Mouse (Mus musculus): ENCODE data around the gene Zdhhc9. TPM values are rescaled to one million over a fixed set of nuclear protein-coding genes. Genes with fewer than 3 reads are reported as not detected.

Gene Zdhhc9
- polyA plus RNA-seq (2014; fragmentation: Nextera tagmentation; extraction: Ambion mirVana) = 6.3 and 8.6 TPM in 2 replicates

DNA sequence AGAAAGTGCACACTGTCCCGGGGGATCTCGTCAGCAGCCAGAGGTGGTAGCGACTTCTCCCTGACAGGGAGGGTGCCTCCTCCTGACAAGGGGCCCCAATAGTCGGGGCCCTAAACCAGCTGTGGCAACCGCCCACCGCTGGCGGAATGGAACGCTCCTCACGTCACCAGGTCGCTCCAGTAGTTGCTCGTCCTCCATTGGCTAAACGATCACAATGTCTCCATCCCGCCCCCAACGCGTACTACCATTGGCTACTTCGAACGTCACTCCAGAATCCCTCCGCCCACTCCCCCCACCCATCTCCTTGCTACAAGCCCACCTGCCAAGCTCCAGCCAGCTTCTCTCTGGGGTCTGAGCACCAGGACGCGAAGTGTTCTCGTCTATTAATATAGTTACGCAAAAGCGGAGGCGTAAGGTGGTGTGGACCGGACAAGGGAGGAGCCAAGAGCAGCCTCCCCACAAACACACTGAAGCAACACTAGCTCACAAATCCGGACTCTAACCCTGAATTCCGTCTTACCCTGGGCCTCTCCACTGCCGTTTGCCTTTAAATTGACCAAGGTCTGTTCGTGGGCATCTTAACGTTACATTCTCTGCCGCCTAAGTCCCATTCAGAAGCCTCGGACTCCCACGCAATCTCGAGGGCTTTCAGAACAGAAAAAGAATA, at the start of gene Zdhhc9:
Gene Zdhhc9, minus strand, starts transcription at position 360 of the 667 bp plus-strand sequence.
- peak within 1 kb of the TSS; percentile 60 for H3K9ac ChIP-seq (ENCODE audit: low read length)
- no peaks in the 10 kb centered on the region for H3K27me3 ChIP-seq (replicated peaks; ENCODE audit: control insufficient read depth, insufficient read depth, low read length)
- H3K4me1 ChIP-seq (replicated peaks; ENCODE audit: control insufficient read depth, insufficient read depth, low read length) = no peaks in the 10 kb centered on the region
- H3K27ac ChIP-seq (ENCODE audit: low read depth) = peak within 1 kb of the TSS; percentile 48; the same call in 1 of the 2 replicates
- 14% methylated on average over 33 of the region's 34 CpGs for WGBS
- DNase-seq (ENCODE audit: low spot score) (peak; percentile 94), ATAC-seq (replicated peaks; ENCODE audit: low FRiP score, low TSS enrichment, low read depth) (peak; percentile 98)
- H3K4me3 ChIP-seq (ENCODE audit: low read depth, low read length) = peak within 1 kb of the TSS; percentile 57
- H3K9me3 ChIP-seq (ENCODE audit: control insufficient read depth, low read length) = no peaks in the 10 kb centered on the region
- peak within 1 kb of the TSS; percentile 49 for H3K4me2 ChIP-seq (ENCODE audit: low read length)
- H3K36me3 ChIP-seq (ENCODE audit: control insufficient read depth, insufficient read depth, low read length) = no peaks in the 10 kb centered on the region

DNA sequence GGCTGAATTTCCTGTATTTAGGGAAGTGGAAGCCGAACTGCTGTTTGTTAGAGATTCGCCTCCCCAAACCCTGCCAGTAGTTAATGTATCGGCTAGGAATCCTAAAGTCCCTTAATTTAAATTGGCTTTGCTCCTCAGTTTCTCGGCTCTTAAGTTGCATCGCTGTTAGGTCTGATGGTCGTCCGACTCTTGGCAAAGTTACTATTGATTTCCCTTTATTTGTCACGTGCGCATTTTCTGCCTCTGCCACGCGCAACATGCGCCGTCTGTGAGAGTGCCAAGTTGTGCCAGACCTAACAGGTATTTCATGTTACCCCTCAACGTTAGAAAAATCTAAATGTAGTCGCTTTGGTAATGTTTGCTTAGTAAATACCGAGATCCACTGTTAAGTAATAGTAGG, 48.3 kb upstream of the Zdhhc9 start:
- H3K9ac ChIP-seq (ENCODE audit: low read length) = peak overlapping the region; percentile 49
- peak overlapping the region; percentile 55 for H3K4me2 ChIP-seq (ENCODE audit: low read length)
- H3K9me3 ChIP-seq (ENCODE audit: control insufficient read depth, low read length) = no peaks in the 10 kb centered on the region
- H3K27me3 ChIP-seq (replicated peaks; ENCODE audit: control insufficient read depth, insufficient read depth, low read length) = no peaks in the 10 kb centered on the region
- 11% methylated on average over 16 of the region's 16 CpGs for WGBS
- DNase-seq (ENCODE audit: low spot score) (no peak), ATAC-seq (replicated peaks; ENCODE audit: low FRiP score, low TSS enrichment, low read depth) (peak; percentile 22; the same call in 1 of the 2 replicates)
- peak overlapping the region; percentile 56 for H3K4me3 ChIP-seq (ENCODE audit: low read depth, low read length)
- peak overlapping the region; percentile 65 for H3K27ac ChIP-seq (ENCODE audit: low read depth)
- peaks cover 4% of the 10 kb centered on the region; the same call in 1 of the 2 replicates for H3K4me1 ChIP-seq (replicated peaks; ENCODE audit: control insufficient read depth, insufficient read depth, low read length)
- 0 out of 2 replicates have a peak, but pooled peaks cover 3% of the 10 kb centered on the region for H3K36me3 ChIP-seq (ENCODE audit: control insufficient read depth, insufficient read depth, low read length)

DNA sequence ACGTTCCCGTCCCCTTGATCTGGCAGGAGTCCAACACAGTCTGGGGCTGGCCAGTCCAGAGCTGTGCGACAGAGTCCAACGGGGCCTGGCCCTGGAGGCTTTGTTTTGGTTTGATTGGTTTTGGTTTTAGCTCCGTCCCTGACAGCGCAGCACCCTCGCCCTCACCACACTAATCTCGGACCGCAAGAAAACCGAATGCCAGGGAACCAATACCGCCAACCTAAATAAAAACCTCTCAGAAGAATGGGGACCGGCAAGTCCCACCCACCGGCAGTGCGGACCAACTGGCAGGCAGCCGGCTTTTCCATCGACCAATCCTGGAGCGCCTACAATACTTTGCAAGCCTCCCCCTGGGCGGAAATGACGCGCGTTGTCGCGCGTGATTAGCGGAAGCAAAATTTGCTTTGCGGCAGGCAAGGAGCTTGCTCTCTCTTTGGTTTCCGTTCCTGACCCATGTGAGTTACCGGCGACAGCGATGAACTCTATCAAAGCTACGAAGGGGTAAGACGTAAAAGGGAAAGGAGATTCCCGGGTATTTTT, 47.9 kb upstream of the Zdhhc9 start, which contains the start of gene Utp14a:
Gene Utp14a, plus strand, starts transcription at position 395 of the 540 bp plus-strand sequence.
- H3K27me3 ChIP-seq (replicated peaks; ENCODE audit: control insufficient read depth, insufficient read depth, low read length) = no peaks in the 10 kb centered on the region
- H3K9ac ChIP-seq (ENCODE audit: low read length) = peak within 1 kb of the TSS; percentile 49
- H3K27ac ChIP-seq (ENCODE audit: low read depth) = peak within 1 kb of the TSS; percentile 65
- peak within 1 kb of the TSS; percentile 56 for H3K4me3 ChIP-seq (ENCODE audit: low read depth, low read length)
- 0 out of 2 replicates have a peak, but pooled peaks cover 3% of the 10 kb centered on the region for H3K36me3 ChIP-seq (ENCODE audit: control insufficient read depth, insufficient read depth, low read length)
- DNase-seq (ENCODE audit: low spot score) (peak; percentile 86), ATAC-seq (replicated peaks; ENCODE audit: low FRiP score, low TSS enrichment, low read depth) (peak; percentile 99)
- H3K4me2 ChIP-seq (ENCODE audit: low read length) = peak within 1 kb of the TSS; percentile 55
- no peaks in the 10 kb centered on the region for H3K9me3 ChIP-seq (ENCODE audit: control insufficient read depth, low read length)
- 6% methylated on average over 33 of the region's 33 CpGs for WGBS
- H3K4me1 ChIP-seq (replicated peaks; ENCODE audit: control insufficient read depth, insufficient read depth, low read length) = peaks cover 4% of the 10 kb centered on the region; the same call in 1 of the 2 replicates

DNA sequence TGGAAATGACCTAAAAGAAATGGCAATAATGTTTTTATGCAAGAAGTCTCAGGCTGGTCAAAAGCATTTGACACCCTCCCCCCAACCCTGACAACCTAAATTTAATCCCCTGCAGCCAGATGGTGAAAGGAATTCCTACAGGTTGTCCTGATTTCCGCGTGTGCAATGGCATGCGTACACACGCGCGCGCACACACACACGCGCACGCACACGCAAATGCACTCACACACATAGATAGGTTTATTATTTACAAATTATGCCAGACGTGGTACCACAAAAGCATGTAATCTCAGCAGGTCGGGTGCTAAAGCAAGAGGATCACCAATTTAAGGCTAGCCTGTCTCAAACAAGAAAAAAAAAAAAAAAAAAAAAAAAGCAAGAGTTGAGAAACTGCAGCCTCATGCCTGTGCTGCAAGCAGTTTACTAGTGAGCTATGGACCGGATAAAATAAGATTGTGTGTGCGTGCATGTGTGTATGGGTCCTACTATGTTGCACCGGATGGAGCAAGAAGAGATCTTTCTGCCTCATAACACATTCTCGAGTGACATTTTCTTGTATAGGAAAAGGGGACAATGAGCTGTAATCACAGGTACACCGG, 47.3 kb upstream of the Zdhhc9 start:
- 0 out of 2 replicates have a peak, but pooled peaks cover 3% of the 10 kb centered on the region for H3K36me3 ChIP-seq (ENCODE audit: control insufficient read depth, insufficient read depth, low read length)
- no peaks in the 10 kb centered on the region for H3K9me3 ChIP-seq (ENCODE audit: control insufficient read depth, low read length)
- peak overlapping the region; percentile 55 for H3K4me2 ChIP-seq (ENCODE audit: low read length)
- H3K9ac ChIP-seq (ENCODE audit: low read length) = peak overlapping the region; percentile 39
- peak overlapping the region; percentile 65 for H3K27ac ChIP-seq (ENCODE audit: low read depth)
- peak overlapping the region; percentile 56 for H3K4me3 ChIP-seq (ENCODE audit: low read depth, low read length)
- no peaks in the 10 kb centered on the region for H3K27me3 ChIP-seq (replicated peaks; ENCODE audit: control insufficient read depth, insufficient read depth, low read length)
- 10% methylated on average over 18 of the region's 18 CpGs for WGBS
- DNase-seq (ENCODE audit: low spot score) (peak; percentile 50), ATAC-seq (replicated peaks; ENCODE audit: low FRiP score, low TSS enrichment, low read depth) (peak; percentile 65)
- peaks cover 4% of the 10 kb centered on the region; the same call in 1 of the 2 replicates for H3K4me1 ChIP-seq (replicated peaks; ENCODE audit: control insufficient read depth, insufficient read depth, low read length)

GRCm38 (mm10) chrX:48234417-48234816, 25.7 kb upstream of the Zdhhc9 start:
- Histone ChIP-seq H3K36me3 (ENCODE audit: control insufficient read depth, insufficient read depth, low read length) (no peaks in the 10 kb centered on the region), H3K27me3 (replicated peaks; ENCODE audit: control insufficient read depth, insufficient read depth, low read length) (no peaks in the 10 kb centered on the region), H3K4me3 (ENCODE audit: low read depth, low read length) (no peak overlapping the region), H3K4me1 (replicated peaks; ENCODE audit: control insufficient read depth, insufficient read depth, low read length) (no peaks in the 10 kb centered on the region), H3K27ac (ENCODE audit: low read depth) (no peak overlapping the region), H3K4me2 (ENCODE audit: low read length) (peak overlapping the region; percentile 4; the same call in 1 of the 2 replicates), H3K9me3 (ENCODE audit: control insufficient read depth, low read length) (no peaks in the 10 kb centered on the region), H3K9ac (ENCODE audit: low read length) (no peak overlapping the region)
- ATAC-seq (replicated peaks; ENCODE audit: low FRiP score, low TSS enrichment, low read depth) (no peak), DNase-seq (ENCODE audit: low spot score) (no peak)
- WGBS = 49% methylated on average over 7 of the region's 7 CpGs

GRCm38 (mm10) chrX:48226225-48226624, 17.5 kb upstream of the Zdhhc9 start:
- Histone ChIP-seq H3K9me3 (ENCODE audit: control insufficient read depth, low read length) (no peaks in the 10 kb centered on the region), H3K27me3 (replicated peaks; ENCODE audit: control insufficient read depth, insufficient read depth, low read length) (no peaks in the 10 kb centered on the region), H3K4me2 (ENCODE audit: low read length) (no peak overlapping the region), H3K4me3 (ENCODE audit: low read depth, low read length) (no peak overlapping the region), H3K4me1 (replicated peaks; ENCODE audit: control insufficient read depth, insufficient read depth, low read length) (no peaks in the 10 kb centered on the region), H3K27ac (ENCODE audit: low read depth) (no peak overlapping the region), H3K9ac (ENCODE audit: low read length) (no peak overlapping the region), H3K36me3 (ENCODE audit: control insufficient read depth, insufficient read depth, low read length) (no peaks in the 10 kb centered on the region)
- ATAC-seq (replicated peaks; ENCODE audit: low FRiP score, low TSS enrichment, low read depth) (no peak), DNase-seq (ENCODE audit: low spot score) (no peak)
- 78% methylated on average over 7 of the region's 7 CpGs for WGBS

- Histone ChIP-seq H3K4me1 (replicated peaks; ENCODE audit: control insufficient read depth, insufficient read depth, low read length) (no peaks in the 10 kb centered on the region), H3K9me3 (ENCODE audit: control insufficient read depth, low read length) (no peaks in the 10 kb centered on the region)
Observed at GRCm38 (mm10) chrX:48222706-48223105, 14.0 kb upstream of the Zdhhc9 start.

DNA sequence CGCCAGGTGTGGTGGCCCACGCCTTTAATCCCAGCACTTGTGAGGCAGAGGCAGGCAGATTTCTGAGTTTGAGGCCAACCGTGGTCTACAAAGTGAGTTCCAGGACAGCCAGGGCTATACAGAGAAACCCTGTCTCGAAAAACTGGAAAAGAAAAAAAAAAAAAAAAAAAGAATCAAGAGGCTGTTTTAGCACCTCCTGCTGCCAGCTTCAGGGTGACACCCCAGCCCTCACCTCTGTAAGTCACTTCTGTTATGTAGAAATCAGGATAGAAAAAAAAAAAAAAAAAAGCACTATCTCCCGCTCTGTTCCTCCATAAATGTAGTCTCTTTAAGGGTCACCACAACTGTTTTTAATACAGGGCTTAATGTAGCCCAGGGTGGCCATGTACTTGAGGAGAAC, 10.8 kb upstream of the Zdhhc9 start:
- Histone ChIP-seq H3K27me3 (replicated peaks; ENCODE audit: control insufficient read depth, insufficient read depth, low read length) (no peaks in the 10 kb centered on the region), H3K9me3 (ENCODE audit: control insufficient read depth, low read length) (no peaks in the 10 kb centered on the region), H3K4me1 (replicated peaks; ENCODE audit: control insufficient read depth, insufficient read depth, low read length) (no peaks in the 10 kb centered on the region), H3K27ac (ENCODE audit: low read depth) (no peak overlapping the region), H3K9ac (ENCODE audit: low read length) (no peak overlapping the region), H3K36me3 (ENCODE audit: control insufficient read depth, insufficient read depth, low read length) (no peaks in the 10 kb centered on the region), H3K4me2 (ENCODE audit: low read length) (no peak overlapping the region), H3K4me3 (ENCODE audit: low read depth, low read length) (no peak overlapping the region)
- 80% methylated on average over 5 of the region's 5 CpGs for WGBS
- ATAC-seq (replicated peaks; ENCODE audit: low FRiP score, low TSS enrichment, low read depth) (no peak), DNase-seq (ENCODE audit: low spot score) (no peak)

More at GRCm38 (mm10) chrX:48222706-48223105, 14.0 kb upstream of the Zdhhc9 start:
- Histone ChIP-seq H3K4me2 (ENCODE audit: low read length) (no peak overlapping the region), H3K27me3 (replicated peaks; ENCODE audit: control insufficient read depth, insufficient read depth, low read length) (no peaks in the 10 kb centered on the region), H3K27ac (ENCODE audit: low read depth) (no peak overlapping the region), H3K9ac (ENCODE audit: low read length) (no peak overlapping the region), H3K4me3 (ENCODE audit: low read depth, low read length) (no peak overlapping the region), H3K36me3 (ENCODE audit: control insufficient read depth, insufficient read depth, low read length) (no peaks in the 10 kb centered on the region)
- WGBS = 86% methylated on average over 7 of the region's 7 CpGs
- ATAC-seq (replicated peaks; ENCODE audit: low FRiP score, low TSS enrichment, low read depth) (no peak), DNase-seq (ENCODE audit: low spot score) (no peak)

All from intestine, embryonic 14.5 days (tissue).